ENCODE assay signal across 12 mouse cellular contexts in genomic region chr7:6749196-6749595, GRCm38 (mm10). TPM values are rescaled to one million over a fixed set of nuclear protein-coding genes. Genes with fewer than 3 reads are reported as not detected.
A peak's percentile ranks its signal among the peaks of the same experiment; 100 is the strongest.
DNase-seq lines count a peak whose midpoint lies in the region; ATAC-seq lines count a peak whose summit lies in the region.
"Had no signal": no experiment of that assay in that cellular context is flagged by ENCODE, and none has a peak within 500 bp of the region (broad histone marks: within the 10 kb centered on the region; RNA-seq: fewer than 3 reads in every experiment).

No protein-coding gene starts in this region.

- no peak for ATAC-seq in heart, embryonic 11.5 days (replicated peaks; ENCODE audit: insufficient number of reproducible peaks, low FRiP score, low TSS enrichment)
- 0 out of 2 replicates have a peak, but pooled peaks have one; percentile 19 for ATAC-seq in neural tube, embryonic 13.5 days (ENCODE audit: low read depth)
- ATAC-seq: midbrain, embryonic 16.5 days had no signal

- H3K36me3 ChIP-seq in heart, embryonic 11.5 days (ENCODE audit: control insufficient read depth, insufficient read depth, low read length), result no peaks in the 10 kb centered on the region
- no peaks in the 10 kb centered on the region for H3K36me3 ChIP-seq in neural tube, embryonic 13.5 days

- peak; percentile 90 for DNase-seq in heart, adult 11 months
- no peak for DNase-seq in neural tube, embryonic 10.5 days (ENCODE audit: extremely low spot score, low spot score)
- peak; percentile 41 to 55 for DNase-seq in heart, postnatal 10 days
- DNase-seq in retina, embryonic 14.5 days (ENCODE audit: low spot score), result peak; percentile 69
- no peak for DNase-seq in thymus, postnatal 25 days
- no peak for DNase-seq in cerebellum, adult 8-10 months
- DNase-seq: cerebellum, adult 18-20 months; liver had no signal

- 80% methylated on average over 7 of the region's 7 CpGs for WGBS in heart, embryonic 11.5 days (ENCODE audit: insufficient replicate concordance)
- WGBS in neural tube, embryonic 13.5 days, result 56% methylated on average over 7 of the region's 7 CpGs

- no peak overlapping the region for H3K4me2 ChIP-seq in heart, embryonic 11.5 days
- H3K4me2 ChIP-seq in neural tube, embryonic 13.5 days, result no peak overlapping the region

- no peak overlapping the region for H3K27ac ChIP-seq in heart, embryonic 11.5 days (ENCODE audit: low read depth, low read length)
- H3K27ac ChIP-seq in neural tube, embryonic 13.5 days (replicated peaks), result 0 out of 2 replicates have a peak overlapping the region, but pooled peaks have one; percentile 5

- intact Hi-C loops in heart, postnatal 10 days (cut with DNase I), result no loop called here

- no peaks in the 10 kb centered on the region for H3K27me3 ChIP-seq in heart, embryonic 11.5 days (ENCODE audit: control insufficient read depth, insufficient read depth, low read length)
- H3K27me3 ChIP-seq in neural tube, embryonic 13.5 days, result no peaks in the 10 kb centered on the region
- H3K27me3 ChIP-seq: CH12.LX had no signal

- no peak overlapping the region for H3K9ac ChIP-seq in heart, embryonic 11.5 days (ENCODE audit: low read depth, low read length)
- H3K9ac ChIP-seq in neural tube, embryonic 13.5 days, result no peak overlapping the region

- no peak overlapping the region for H3K4me3 ChIP-seq in heart, embryonic 11.5 days (ENCODE audit: low read depth, low read length)
- no peak overlapping the region for H3K4me3 ChIP-seq in neural tube, embryonic 13.5 days

- H3K4me1 ChIP-seq in heart, embryonic 11.5 days (ENCODE audit: control insufficient read depth, insufficient read depth, low read length), result peaks cover 10% of the 10 kb centered on the region; the same call in 1 of the 2 replicates
- peaks cover 28% of the 10 kb centered on the region for H3K4me1 ChIP-seq in neural tube, embryonic 13.5 days (replicated peaks)

- H3K9me3 ChIP-seq in heart, embryonic 11.5 days (replicated peaks; ENCODE audit: control insufficient read depth, low read length), result no peaks in the 10 kb centered on the region
- H3K9me3 ChIP-seq in neural tube, embryonic 13.5 days, result no peaks in the 10 kb centered on the region

RNA-seq across cellular contexts. Expression of gene Usp29, which starts 18.8 kb away (rescaled TPM):
- polyA plus RNA-seq in heart, embryonic 11.5 days (2014; fragmentation: Nextera tagmentation; extraction: Ambion mirVana), result 14.5 and 15.5 TPM in 2 replicates
- polyA plus RNA-seq in neural tube, embryonic 13.5 days (2015; fragmentation: Nextera tagmentation; extraction: Ambion mirVana), result 19.1 and 20.6 TPM in 2 replicates
- 1 to 10 TPM in 1 of 2 experiments, under 1 TPM in 1; 0.87 to 1.2 TPM for total RNA-seq in heart, postnatal 10 days (2021)
- total RNA-seq: CH12.LX had no signal

RNA-seq across cellular contexts. Expression of gene Peg3, which starts 19.0 kb away (rescaled TPM):
- 214 TPM in 2 replicates for polyA plus RNA-seq in heart, embryonic 11.5 days (2014; fragmentation: Nextera tagmentation; extraction: Ambion mirVana)
- polyA plus RNA-seq in neural tube, embryonic 13.5 days (2015; fragmentation: Nextera tagmentation; extraction: Ambion mirVana), result 65.2 and 87.1 TPM in 2 replicates
- 10 to 100 TPM; 41.1 to 46.9 TPM for total RNA-seq in heart, postnatal 10 days (2021)
- total RNA-seq: CH12.LX had no signal

RNA-seq across cellular contexts. Expression of gene Zim1, which starts 52.9 kb away (rescaled TPM):
- polyA plus RNA-seq in heart, embryonic 11.5 days (2014; fragmentation: Nextera tagmentation; extraction: Ambion mirVana), result 20.3 and 21.5 TPM in 2 replicates
- polyA plus RNA-seq in neural tube, embryonic 13.5 days (2015; fragmentation: Nextera tagmentation; extraction: Ambion mirVana), result 2.6 and 3.0 TPM in 2 replicates
- 1 to 10 TPM; 7.8 to 9.6 TPM for total RNA-seq in heart, postnatal 10 days (2021)
- total RNA-seq: CH12.LX had no signal

Comparison
In these comparisons a context has a peak if more than half of its experiments do, and no peak if none do; other contexts are left out.
1. DNase-seq: peak in heart, adult 11 months (single experiment), heart, postnatal 10 days (2 of 2) and retina, embryonic 14.5 days (single experiment); none in neural tube, embryonic 10.5 days (single experiment), thymus, postnatal 25 days (single experiment) and cerebellum, adult 8-10 months (single experiment).